Mouse (Mus musculus) mature B cell (primary cell): ENCODE data around the gene Sohlh1.

Source experiments
- in situ Hi-C: fragments of 300-500 bp; cut with MboI; formaldehyde crosslinking; loops from 2 replicates; pipeline ENCODE4 v1.14.3; 2019

Gene Sohlh1

DNA sequence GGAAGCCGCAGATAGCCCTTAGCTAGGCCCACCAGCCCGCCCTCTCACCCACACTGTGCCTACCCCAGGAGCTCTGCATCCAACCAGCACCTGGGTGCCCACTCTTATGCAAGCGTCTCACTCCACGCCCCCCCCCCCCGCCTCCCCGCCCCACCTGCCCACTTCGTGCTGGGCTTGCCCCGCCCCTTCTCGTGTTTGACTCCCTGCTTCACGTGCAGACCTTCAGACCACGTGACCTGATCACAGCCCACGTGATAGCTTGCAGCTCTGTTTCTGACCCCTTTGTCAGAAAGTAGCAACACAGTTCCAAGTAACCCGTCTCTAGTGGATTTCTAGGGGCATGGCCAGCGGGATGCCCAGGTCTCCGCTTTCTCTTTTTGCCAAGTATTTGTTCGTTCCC is at the start of gene Sohlh1:
TSS of gene Sohlh1 (minus strand) at position 23 of the 400 bp plus-strand sequence.
- in situ Hi-C loops: no loop called here

DNA sequence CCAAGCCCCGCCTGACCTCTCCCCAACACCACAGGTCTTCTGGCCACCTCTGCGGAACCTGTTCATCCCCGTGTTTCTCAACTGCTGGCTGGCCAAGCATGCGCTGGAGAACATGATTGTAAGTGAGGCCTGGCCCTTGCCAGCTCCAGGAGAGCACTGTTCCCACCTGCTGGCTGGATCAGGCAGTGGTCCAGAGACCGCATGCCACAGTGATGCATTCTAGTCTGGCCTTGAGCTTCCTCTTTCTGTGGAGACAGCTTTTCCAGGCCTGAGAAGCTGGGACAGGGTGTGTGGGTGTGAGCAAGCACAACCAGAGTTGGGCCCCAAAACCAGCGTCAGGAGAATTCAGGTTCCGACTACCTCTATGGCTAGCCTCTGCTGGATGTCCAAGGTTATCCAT is 45.4 kb upstream of the Sohlh1 start:
- in situ Hi-C loops: no loop called here

GRCm38 (mm10) chr2:25888144-25888543 is 41.1 kb upstream of the Sohlh1 start:
- in situ Hi-C loops: no loop called here

DNA sequence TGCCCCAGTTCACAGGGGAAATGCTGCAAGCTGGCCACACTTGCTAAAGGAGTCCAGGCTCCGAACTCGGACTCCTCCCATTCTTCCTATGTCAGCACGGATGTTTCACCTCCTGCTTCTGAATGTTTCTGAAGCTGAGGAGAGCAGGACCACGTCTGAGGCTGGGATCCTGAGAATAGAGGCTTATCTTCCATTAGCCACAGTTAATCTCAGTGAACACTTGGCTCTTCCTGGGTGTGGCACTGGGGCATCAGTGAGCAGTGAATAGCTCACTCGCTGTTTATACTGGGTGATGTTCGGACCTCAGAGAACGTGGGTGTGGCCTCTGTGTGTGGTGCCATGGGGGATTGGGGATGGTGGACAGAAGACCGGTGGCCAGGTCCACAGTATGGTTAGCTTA is 40.2 kb upstream of the Sohlh1 start:
- in situ Hi-C loops: no loop called here

DNA sequence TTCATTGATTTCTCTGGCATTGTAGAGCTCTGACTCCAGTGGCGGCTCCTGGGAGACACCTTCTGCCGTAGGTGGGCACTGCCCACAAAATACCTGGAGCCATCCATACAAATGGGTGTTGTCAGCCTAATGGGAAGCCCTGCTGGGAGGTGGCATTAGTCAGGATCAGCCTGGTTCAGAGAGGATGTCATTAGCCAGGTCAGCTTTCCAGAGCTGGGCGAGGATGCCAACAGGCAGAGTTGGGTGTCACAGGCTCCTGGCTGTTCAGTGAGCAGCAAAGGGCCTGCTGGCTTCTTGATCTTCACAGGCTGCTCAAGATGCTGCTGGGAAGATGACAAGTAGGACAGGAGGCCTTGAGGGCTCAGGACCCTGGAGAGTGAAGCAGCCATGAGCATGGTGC is 37.7 kb upstream of the Sohlh1 start:
- in situ Hi-C loops: no loop called here

- in situ Hi-C loops: no loop called here
Observed at GRCm38 (mm10) chr2:25882276-25882675, 35.2 kb upstream of the Sohlh1 start.

DNA sequence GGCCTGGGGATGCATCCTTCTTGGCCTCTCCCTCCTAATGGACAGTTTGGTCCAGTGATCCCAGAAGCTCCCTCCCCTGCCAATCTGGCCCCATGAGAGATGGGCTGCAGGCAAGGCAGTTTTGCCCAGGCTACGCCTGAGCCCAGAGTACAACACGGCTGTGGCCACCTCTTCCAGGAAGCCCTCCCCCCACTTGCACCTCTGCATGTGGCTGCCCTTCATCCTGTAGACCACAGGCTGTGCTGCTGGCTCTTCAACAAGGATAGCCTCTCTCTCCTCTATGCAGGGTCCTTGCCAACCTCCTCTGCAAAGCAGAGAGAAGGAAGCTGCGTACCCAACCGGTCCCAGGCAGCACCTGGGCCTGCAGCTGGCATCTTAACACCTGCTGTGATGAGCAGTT is 32.0 kb upstream of the Sohlh1 start:
- in situ Hi-C loops: no loop called here

DNA sequence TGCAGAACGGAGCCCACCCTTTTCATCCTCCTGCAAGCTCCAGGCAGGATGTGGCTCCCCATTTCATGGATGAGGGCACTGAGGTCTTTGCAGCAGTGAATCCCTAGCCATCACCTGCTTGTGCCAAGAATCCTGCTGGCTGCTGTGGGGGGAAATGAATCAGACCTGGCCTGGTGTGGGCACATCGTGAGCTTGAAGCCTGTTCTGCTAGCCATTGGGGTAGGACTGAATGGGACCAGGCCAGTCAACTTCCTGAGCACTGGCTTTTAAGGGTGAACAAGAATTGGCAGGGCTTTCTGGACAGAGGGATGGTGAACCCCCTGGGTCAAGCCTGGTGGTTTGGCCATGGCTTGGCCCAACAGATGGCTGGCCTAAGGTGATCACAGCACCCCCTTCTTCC is 31.5 kb upstream of the Sohlh1 start:
- in situ Hi-C loops: no loop called here

- in situ Hi-C loops: no loop called here
Observed at GRCm38 (mm10) chr2:25877736-25878268, 30.8 kb upstream of the Sohlh1 start.

DNA sequence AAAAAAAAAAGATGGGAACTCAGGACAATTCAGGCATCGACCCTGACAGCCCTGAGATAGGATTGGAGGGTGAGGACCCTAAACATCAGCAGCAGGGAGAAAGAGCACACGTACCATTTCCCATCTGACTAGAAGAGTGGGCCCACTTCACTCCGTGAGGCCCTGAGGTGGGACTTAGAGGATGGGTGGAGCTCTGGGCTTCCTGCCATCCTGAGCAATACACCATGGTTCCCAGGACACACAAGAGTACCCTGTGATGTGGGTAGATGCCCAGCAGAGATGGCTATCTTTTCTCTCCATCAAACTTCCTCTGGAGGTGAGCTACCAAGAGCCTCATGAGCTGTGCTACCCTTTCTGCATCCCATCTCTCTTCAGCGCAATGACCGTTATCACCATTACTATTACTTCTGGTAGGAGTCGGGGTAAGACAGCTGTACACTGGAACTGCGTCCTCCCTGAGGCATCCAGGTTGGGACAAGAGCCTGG is 30.2 kb upstream of the Sohlh1 start:
- in situ Hi-C loops: no loop called here

- in situ Hi-C loops: no loop called here
Observed at GRCm38 (mm10) chr2:25866656-25867055, 19.6 kb upstream of the Sohlh1 start.

DNA sequence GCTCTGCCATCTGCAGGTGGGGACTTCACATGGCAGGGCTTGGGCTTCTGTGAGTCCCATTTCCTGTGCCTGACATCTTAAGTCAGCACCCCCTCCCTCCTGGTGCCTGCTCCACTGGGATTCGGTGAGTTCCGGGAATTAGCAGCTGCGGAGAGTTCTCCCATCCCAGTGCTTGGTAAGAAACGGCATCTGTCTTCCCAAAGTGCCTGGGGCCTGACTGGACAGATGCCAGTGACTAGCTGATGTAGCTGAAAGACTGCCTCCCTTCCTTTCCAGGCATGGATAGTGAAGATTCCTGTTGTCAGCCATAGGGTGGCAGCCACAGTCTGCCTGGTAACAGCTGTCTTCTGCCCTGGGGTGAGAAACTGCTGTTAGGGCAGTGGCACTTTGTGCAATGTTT is 18.4 kb upstream of the Sohlh1 start:
- in situ Hi-C loops: no loop called here

DNA sequence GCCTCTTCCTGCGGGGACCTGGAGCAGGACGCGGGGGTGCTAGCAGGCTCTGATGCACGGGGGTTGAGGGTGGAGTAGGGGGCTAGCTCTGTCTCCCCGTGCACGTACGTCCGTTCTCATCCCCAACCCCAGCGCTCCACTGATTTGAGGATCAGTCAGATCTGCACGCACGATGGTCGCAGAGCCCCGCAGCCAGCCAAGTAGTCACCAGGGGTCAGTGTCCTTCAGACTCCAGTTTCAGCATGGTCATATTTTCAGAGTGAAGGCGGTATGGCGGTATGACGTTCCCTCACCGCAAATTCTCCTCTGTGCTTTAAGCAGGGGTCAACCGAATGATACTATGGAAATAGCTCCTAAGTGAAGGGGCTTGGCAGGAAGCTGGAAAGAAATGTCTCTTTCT is 17.2 kb upstream of the Sohlh1 start:
- in situ Hi-C loops: no loop called here

GRCm38 (mm10) chr2:25863337-25864131 is 16.5 kb upstream of the Sohlh1 start, which contains the start of gene Kcnt1:
Kcnt1 (plus strand) TSS chr2:25863734.
- in situ Hi-C loops: no loop called here

- in situ Hi-C loops: no loop called here
Observed at GRCm38 (mm10) chr2:25862696-25863270, 15.7 kb upstream of the Sohlh1 start.

GRCm38 (mm10) chr2:25862038-25862437 is 15.0 kb upstream of the Sohlh1 start:
- in situ Hi-C loops: no loop called here

GRCm38 (mm10) chr2:25859891-25860290 is 12.8 kb upstream of the Sohlh1 start:
- in situ Hi-C loops: no loop called here

GRCm38 (mm10) chr2:25853998-25854397 is 7.0 kb upstream of the Sohlh1 start:
- in situ Hi-C loops: no loop called here

GRCm38 (mm10) chr2:25852626-25853025 is 5.6 kb upstream of the Sohlh1 start:
- in situ Hi-C loops: no loop called here

DNA sequence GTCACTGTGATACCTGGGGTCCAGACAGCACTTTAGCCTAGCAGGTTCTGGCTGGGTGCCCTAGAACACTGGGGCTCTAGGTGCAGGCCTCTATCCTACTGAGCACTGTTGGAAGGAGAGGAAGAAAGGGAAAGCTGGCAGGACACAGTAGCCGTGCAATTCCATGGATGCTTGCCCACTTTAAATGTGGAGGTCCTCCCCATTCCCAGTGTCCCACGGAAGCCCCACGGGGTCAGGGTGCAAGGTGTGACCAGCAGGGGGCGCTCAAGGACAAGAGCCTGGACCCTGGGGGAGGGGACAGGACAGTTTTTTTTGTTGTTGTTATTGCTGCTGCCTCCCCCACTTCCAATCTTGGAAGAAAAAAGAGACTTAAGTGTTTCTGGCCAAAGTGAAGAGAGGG is 3.3 kb upstream of the Sohlh1 start:
- in situ Hi-C loops: no loop called here

DNA sequence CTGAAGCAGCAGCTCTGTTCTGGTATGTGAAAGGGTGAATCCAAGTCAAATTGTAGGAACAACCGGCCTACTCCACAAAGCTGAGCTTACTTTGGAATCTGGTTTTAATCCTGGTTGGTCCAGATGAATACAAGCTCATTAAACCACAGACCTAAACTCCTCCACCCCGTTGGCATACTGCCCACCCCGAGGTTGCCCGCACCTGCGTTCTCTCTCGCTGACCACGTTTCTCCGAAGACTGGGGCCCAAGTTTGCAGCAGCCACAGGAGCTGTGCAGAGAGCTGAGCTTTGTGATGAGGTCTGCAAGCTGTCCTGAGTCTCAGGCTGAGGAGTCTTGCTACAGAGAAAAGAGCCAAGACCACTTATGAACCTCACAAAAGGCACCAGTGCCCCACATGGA is 532 bp downstream of the Sohlh1 start:
- in situ Hi-C loops: no loop called here

GRCm38 (mm10) chr2:25844097-25844496 is 3.0 kb downstream of the Sohlh1 start:
- in situ Hi-C loops: no loop called here

GRCm38 (mm10) chr2:25842758-25843157 is 4.3 kb downstream of the Sohlh1 start:
- in situ Hi-C loops: no loop called here
